Mouse (Mus musculus): Measurements from ENCODE around the gene Gm11565.
"Not testable (repeated sequence)": the region's sequence is repeated elsewhere in the genome, so short reads cannot be mapped to it uniquely, and the experiment has no call there.

Gene Gm11565

DNA sequence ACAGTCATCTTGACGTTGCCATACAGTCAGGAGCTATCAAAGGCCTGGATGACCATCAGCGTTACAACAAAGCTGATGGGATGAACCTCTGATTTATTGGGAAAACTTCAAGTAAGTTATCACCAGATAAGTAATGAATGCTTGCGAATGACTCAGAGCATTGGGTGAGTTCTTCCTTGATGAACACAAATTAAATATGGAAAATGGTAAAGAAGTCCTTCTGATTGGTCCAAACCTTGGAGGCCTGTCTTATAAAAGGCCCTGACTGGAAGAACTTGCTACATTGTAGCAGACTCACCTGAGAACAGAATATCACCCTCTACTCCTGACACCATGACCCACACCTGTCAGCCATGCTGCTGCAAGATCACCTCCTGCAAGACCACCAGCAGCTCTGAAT lies at the start of gene Gm11565:
TSS of gene Gm11565 (plus strand) at position 301 of the 400 bp plus-strand sequence.
- DNase-seq (ENCODE audit: low spot score) = no peak

- DNase-seq (ENCODE audit: low spot score) = not testable (repeated sequence)
These were observed 41.5 kb upstream of the Gm11565 start, which contains the start of gene Krtap9-1 for GRCm38 (mm10) chr11:99873089-99873488. Gene Krtap9-1 (plus strand): TSS chr11:99873389.

- not testable (repeated sequence) for DNase-seq (ENCODE audit: low spot score)
These were observed 35.7 kb upstream of the Gm11565 start, which contains the start of gene Gm11567 for GRCm38 (mm10) chr11:99878887-99879286. Gene Gm11567 (plus strand): TSS chr11:99879187.

DNA sequence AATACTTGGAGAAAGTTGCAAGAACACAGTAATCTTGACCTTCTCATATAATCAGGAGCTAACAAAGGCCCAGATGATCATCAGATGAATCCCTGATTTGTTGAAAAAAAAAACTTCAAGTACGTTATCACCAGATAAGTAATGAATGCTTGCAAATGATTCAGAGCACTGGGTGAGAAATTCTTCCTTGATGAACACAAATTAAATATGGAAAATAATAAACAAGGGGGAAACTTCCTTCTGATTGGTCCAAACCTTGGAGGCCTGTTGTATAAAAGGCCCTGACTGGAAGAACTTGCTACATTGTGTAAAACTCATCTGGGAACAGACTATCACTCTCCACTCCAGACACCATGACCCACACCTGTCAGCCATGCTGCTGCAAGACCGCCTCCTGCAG lies 6.9 kb upstream of the Gm11565 start, which contains the start of gene Krtap31-1:
TSS of gene Krtap31-1 (plus strand) at position 301 of the 400 bp plus-strand sequence.
- no peak for DNase-seq (ENCODE audit: low spot score)

GRCm38 (mm10) chr11:99935991-99936390 lies 21.4 kb downstream of the Gm11565 start, which contains the start of gene Krtap31-2:
Gene Krtap31-2 (plus strand): TSS chr11:99936291.
- no peak for DNase-seq (ENCODE audit: low spot score)

GRCm38 (mm10) chr11:99937751-99938264 lies 23.3 kb downstream of the Gm11565 start:
- DNase-seq (ENCODE audit: low spot score) = no peak

DNA sequence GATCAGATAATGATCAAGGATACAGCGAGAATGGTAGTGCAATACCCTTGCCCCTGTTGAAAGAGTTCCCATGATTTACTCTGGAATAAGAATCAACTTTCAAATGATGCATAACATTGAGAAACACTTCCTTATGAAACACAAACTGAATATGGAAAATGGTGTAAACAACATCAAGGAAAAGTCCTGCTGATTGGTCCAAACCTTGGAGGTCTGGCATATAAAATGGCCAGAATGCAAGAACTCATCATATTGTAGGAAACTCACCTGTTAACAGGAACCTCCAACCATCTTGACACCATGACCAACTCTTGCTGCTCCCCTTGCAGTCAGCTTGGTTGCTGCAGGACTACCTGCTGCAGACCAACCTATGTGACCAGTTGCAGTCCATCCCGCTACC lies 33.6 kb downstream of the Gm11565 start, which contains the start of gene Krtap9-5:
TSS of gene Krtap9-5 (plus strand) at position 301 of the 400 bp plus-strand sequence.
- no peak for DNase-seq (ENCODE audit: low spot score)

- no peak for DNase-seq (ENCODE audit: low spot score)
These were observed 49.7 kb downstream of the Gm11565 start for GRCm38 (mm10) chr11:99964213-99964612.
